Mouse (Mus musculus) cortical plate, adult 2 months (tissue): ENCODE data around the gene Smoc1. TPM values are rescaled to one million over a fixed set of nuclear protein-coding genes. Genes with fewer than 3 reads are reported as not detected.

Experiments used
- H3K27ac ChIP-seq: fragments of 200-500 bp; 2 replicates; pipeline ENCODE4 v1.5.1; 2012; ENCODE audit warnings: low read length, control low read depth, inconsistent platforms; ENCODE audit not compliant: insufficient read depth
- H3K4me1 ChIP-seq: fragments of 200-500 bp; 2 replicates; pipeline ENCODE4 v1.6.1; 2011; ENCODE audit warnings: low read length; ENCODE audit not compliant: control insufficient read depth, insufficient read depth
- H3K4me3 ChIP-seq: fragments of 200-500 bp; 2 replicates; pipeline ENCODE4 v1.5.1; 2011; ENCODE audit warnings: mild to moderate bottlenecking, low read length, control low read depth; ENCODE audit not compliant: insufficient read depth
- CTCF ChIP-seq: fragments of 200-500 bp; IDR thresholded peaks from 2 replicates; pipeline ENCODE4 v1.5.1; 2011; ENCODE audit warnings: mild to moderate bottlenecking, control low read depth, low read length; ENCODE audit not compliant: insufficient read depth; ENCODE audit errors: extremely low read depth
- POLR2A ChIP-seq: fragments of 200-500 bp; IDR thresholded peaks from 2 replicates; pipeline ENCODE4 v1.6.1; 2011; ENCODE audit warnings: mild to moderate bottlenecking, low read length, control low read depth; ENCODE audit not compliant: insufficient read depth; ENCODE audit errors: extremely low read depth
- polyA plus RNA-seq: library from polyadenylated mRNA; depleted of rRNA; stranded (reverse); fragments of >200 nt; gene quantifications from 2 replicates; pipeline ENCODE4 v1.2.3, GENCODE M21; 2012

Gene Smoc1
- polyA plus RNA-seq, 1 experiment, result 8.5 TPM

DNA sequence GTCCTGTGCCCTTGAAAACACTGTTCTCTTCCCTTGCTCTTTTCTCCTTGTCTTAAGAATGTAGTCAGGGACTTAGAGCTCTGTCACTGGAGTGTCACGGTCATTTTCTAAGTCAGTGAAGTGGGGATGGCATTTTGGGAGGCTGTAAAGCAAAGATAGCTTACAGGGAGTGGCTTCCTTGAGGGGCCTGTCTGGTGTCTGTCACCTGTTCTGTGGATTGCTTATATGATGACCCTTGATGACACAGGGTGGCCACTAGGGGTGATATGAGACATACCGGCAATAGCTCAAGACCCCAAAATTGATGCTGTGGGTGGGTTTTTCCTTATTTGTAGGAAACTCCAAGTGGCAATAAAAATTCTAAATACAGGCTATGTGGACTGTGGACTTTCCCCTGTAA is 141.9 kb downstream of the Smoc1 start:
- H3K27ac ChIP-seq, result no peak overlapping the region
- no peaks in the 10 kb centered on the region; the same call in 1 of the 2 replicates for H3K4me1 ChIP-seq
- TF ChIP-seq POLR2A (no peak), CTCF (no peak)
- H3K4me3 ChIP-seq, result no peak overlapping the region

GRCm38 (mm10) chr12:81170076-81170475 is 143.5 kb downstream of the Smoc1 start:
- H3K4me3 ChIP-seq, result no peak overlapping the region
- H3K27ac ChIP-seq, result no peak overlapping the region
- TF ChIP-seq POLR2A (no peak), CTCF (peak; percentile 24; the same call in 1 of the 2 replicates)
- H3K4me1 ChIP-seq, result no peaks in the 10 kb centered on the region; the same call in 1 of the 2 replicates

- Histone ChIP-seq H3K4me1 (no peaks in the 10 kb centered on the region), H3K4me3 (no peak overlapping the region), H3K27ac (no peak overlapping the region)
- no peak for TF ChIP-seq CTCF
- no peak for TF ChIP-seq POLR2A
Measured at GRCm38 (mm10) chr12:81173011-81173410, 146.4 kb downstream of the Smoc1 start.

DNA sequence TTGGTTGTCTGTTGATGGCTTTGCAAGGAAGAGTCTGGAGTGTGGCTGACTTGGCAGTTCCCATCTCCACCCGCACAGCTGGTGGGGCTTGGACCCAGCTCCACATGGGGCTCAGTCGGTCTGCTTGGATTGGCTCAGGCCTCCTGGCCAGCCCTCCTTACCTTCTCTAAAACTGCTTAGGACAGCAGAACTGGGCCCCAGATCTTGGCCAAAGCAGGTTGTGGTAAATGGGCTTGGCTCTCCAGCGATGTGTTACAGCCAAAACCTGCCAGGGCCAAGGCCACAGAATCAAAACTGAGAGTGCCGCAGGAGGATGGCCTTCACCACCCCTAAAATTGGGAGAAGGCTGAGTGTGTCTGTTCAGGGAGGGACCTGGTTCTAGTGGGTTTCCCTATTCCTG is 147.3 kb downstream of the Smoc1 start:
- Histone ChIP-seq H3K27ac (no peak overlapping the region), H3K4me1 (no peaks in the 10 kb centered on the region), H3K4me3 (no peak overlapping the region)
- no peak for TF ChIP-seq CTCF
- no peak for TF ChIP-seq POLR2A

GRCm38 (mm10) chr12:81175252-81175651 is 148.6 kb downstream of the Smoc1 start:
- H3K27ac ChIP-seq, result no peak overlapping the region
- no peak for TF ChIP-seq CTCF
- TF ChIP-seq POLR2A, result no peak
- H3K4me1 ChIP-seq, result no peaks in the 10 kb centered on the region

GRCm38 (mm10) chr12:81182073-81182472 is 155.5 kb downstream of the Smoc1 start:
- H3K4me1 ChIP-seq, result peaks cover 2% of the 10 kb centered on the region
- no peak overlapping the region for H3K27ac ChIP-seq
- TF ChIP-seq CTCF (peak; percentile 76), POLR2A (no peak)
- no peak overlapping the region for H3K4me3 ChIP-seq

More at GRCm38 (mm10) chr12:81175252-81175651, 148.6 kb downstream of the Smoc1 start:
- H3K4me3 ChIP-seq, result no peak overlapping the region

- no peak overlapping the region for H3K4me3 ChIP-seq
- no peak overlapping the region for H3K27ac ChIP-seq
- H3K4me1 ChIP-seq, result peaks cover 2% of the 10 kb centered on the region
- TF ChIP-seq POLR2A (no peak), CTCF (no peak)
Measured at GRCm38 (mm10) chr12:81184967-81185366, 158.4 kb downstream of the Smoc1 start.

GRCm38 (mm10) chr12:81186081-81186480 is 159.5 kb downstream of the Smoc1 start:
- no peak for TF ChIP-seq CTCF
- no peak for TF ChIP-seq POLR2A
- Histone ChIP-seq H3K27ac (no peak overlapping the region), H3K4me3 (no peak overlapping the region)

DNA sequence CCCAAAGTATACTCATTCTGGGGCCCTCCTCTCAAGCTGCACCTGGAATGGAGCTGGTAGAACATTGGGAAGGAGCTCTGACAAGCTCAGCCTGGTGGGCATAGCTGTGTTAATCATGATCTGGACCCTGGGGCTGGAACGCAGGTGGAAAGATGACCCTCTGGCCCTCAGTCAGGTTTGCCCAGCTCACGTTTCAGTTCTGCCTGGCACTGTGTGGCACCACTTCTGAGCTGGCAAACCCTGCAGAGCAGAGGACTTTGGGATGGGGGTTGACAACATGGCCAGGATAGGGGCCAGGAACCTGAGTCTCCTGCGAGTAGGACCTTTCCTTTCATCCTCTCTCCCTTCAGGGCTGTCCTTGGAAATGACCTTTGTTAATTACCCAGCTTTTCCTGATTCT is 160.1 kb downstream of the Smoc1 start:
- H3K27ac ChIP-seq, result no peak overlapping the region
- peaks cover 2% of the 10 kb centered on the region for H3K4me1 ChIP-seq
- TF ChIP-seq CTCF (no peak), POLR2A (no peak)
- no peak overlapping the region for H3K4me3 ChIP-seq

More at GRCm38 (mm10) chr12:81186081-81186480, 159.5 kb downstream of the Smoc1 start:
- peaks cover 2% of the 10 kb centered on the region for H3K4me1 ChIP-seq

GRCm38 (mm10) chr12:81188423-81188822 is 161.8 kb downstream of the Smoc1 start:
- no peak overlapping the region for H3K4me3 ChIP-seq
- TF ChIP-seq POLR2A (no peak), CTCF (no peak)
- H3K4me1 ChIP-seq, result peaks cover 2% of the 10 kb centered on the region
- no peak overlapping the region for H3K27ac ChIP-seq

GRCm38 (mm10) chr12:81188996-81189395 is 162.4 kb downstream of the Smoc1 start:
- peaks cover 2% of the 10 kb centered on the region for H3K4me1 ChIP-seq
- TF ChIP-seq POLR2A, result no peak
- TF ChIP-seq CTCF, result no peak
- H3K4me3 ChIP-seq, result no peak overlapping the region
- no peak overlapping the region for H3K27ac ChIP-seq
